Mouse (Mus musculus) limb, embryonic 14.5 days (tissue): ENCODE measurements at regions not wholly inside any gene's neighbourhood (a gene's known extent, or its start where the extent isn't known, plus 50 kb on each side); places are given as distances from the start of the nearest gene placed in this dataset.

ENCODE experiments used
- ATAC-seq: fragments of 200-750 bp; cut with Nextera tagmentation; 2 replicates; pipeline ENCODE4 v1.8.0; 2017; ENCODE audit warnings: low read depth, moderate number of reproducible peaks, moderate TSS enrichment; ENCODE audit not compliant: low FRiP score
- DNase-seq: peaks from one replicate; pipeline ENCODE4 v3.0.0-alpha.2; 2015; ENCODE audit warnings: low spot score
- H3K27ac ChIP-seq: fragments of 300-500 bp; sonication (generic); replicated peaks from 2 replicates; pipeline ENCODE4 v1.5.1; 2014; ENCODE audit warnings: low read depth, mild to moderate bottlenecking, low read length, moderate library complexity, mixed read lengths
- H3K27me3 ChIP-seq: fragments of 300-500 bp; sonication (generic); 2 replicates; pipeline ENCODE4 v1.6.1; 2014; ENCODE audit warnings: low read length, mixed read lengths; ENCODE audit not compliant: control insufficient read depth, insufficient read depth
- H3K36me3 ChIP-seq: fragments of 300-500 bp; sonication (generic); 2 replicates; pipeline ENCODE4 v1.6.1; 2014; ENCODE audit warnings: mild to moderate bottlenecking, low read length, moderate library complexity, mixed read lengths; ENCODE audit not compliant: control insufficient read depth, insufficient read depth
- H3K4me1 ChIP-seq: fragments of 300-500 bp; sonication (generic); 2 replicates; pipeline ENCODE4 v1.6.1; 2014; ENCODE audit warnings: antibody characterized with exemption, low read length, mixed read lengths; ENCODE audit not compliant: control insufficient read depth, insufficient read depth
- H3K4me2 ChIP-seq: fragments of 300-500 bp; sonication (generic); replicated peaks from 2 replicates; pipeline ENCODE4 v1.6.1; 2014; ENCODE audit warnings: low read depth, mild to moderate bottlenecking, low read length, moderate library complexity; ENCODE audit not compliant: severe bottlenecking
- H3K4me3 ChIP-seq: fragments of 300-500 bp; sonication (generic); replicated peaks from 2 replicates; pipeline ENCODE4 v1.5.1; 2014; ENCODE audit warnings: low read length
- H3K9ac ChIP-seq: fragments of 300-500 bp; sonication (generic); 2 replicates; pipeline ENCODE4 v1.6.1; 2014; ENCODE audit warnings: mild to moderate bottlenecking, low read depth, low read length, moderate library complexity; ENCODE audit not compliant: severe bottlenecking
- H3K9me3 ChIP-seq: fragments of 300-500 bp; sonication (generic); 2 replicates; pipeline ENCODE4 v1.6.1; 2016; ENCODE audit warnings: low read length; ENCODE audit not compliant: control insufficient read depth
- POLR2A ChIP-seq: fragments of 200-500 bp; IDR thresholded peaks from 2 replicates; pipeline ENCODE4 v1.8.0; 2012; ENCODE audit warnings: inconsistent platforms, mild to moderate bottlenecking, moderate library complexity, borderline replicate concordance; ENCODE audit not compliant: insufficient read depth, insufficient read length; ENCODE audit errors: extremely low read depth
- WGBS: fragments of 180-500 bp; shearing (Covaris S2); extraction: QIAGEN DNeasy Blood & Tissue Kit; methylation state at CpG from one replicate; pipeline ENCODE4 v1.1.7; 2014; 5-methylcytosine and 5-hydroxymethylcytosine counted together

GRCm38 (mm10) chr6:15501063-15501462 is 219.4 kb upstream of the Mdfic start:
- Histone ChIP-seq H3K9ac (no peak overlapping the region), H3K4me1 (no peaks in the 10 kb centered on the region), H3K27me3 (no peaks in the 10 kb centered on the region), H3K27ac (no peak overlapping the region), H3K36me3 (no peaks in the 10 kb centered on the region), H3K9me3 (no peaks in the 10 kb centered on the region), H3K4me2 (no peak overlapping the region), H3K4me3 (no peak overlapping the region)
- 28% methylated on average over 4 of the region's 4 CpGs for WGBS
- TF ChIP-seq POLR2A = no peak
- no peak for DNase-seq
- ATAC-seq = no peak

- H3K27ac ChIP-seq = no peak overlapping the region
- H3K36me3 ChIP-seq = no peaks in the 10 kb centered on the region
- H3K9me3 ChIP-seq = no peaks in the 10 kb centered on the region
- H3K27me3 ChIP-seq = no peaks in the 10 kb centered on the region
- ATAC-seq = no peak
- WGBS = 66% methylated on average over 2 of the region's 2 CpGs
- no peak overlapping the region for H3K9ac ChIP-seq
- DNase-seq = no peak
- TF ChIP-seq POLR2A = no peak
- H3K4me2 ChIP-seq = no peak overlapping the region
- H3K4me1 ChIP-seq = no peaks in the 10 kb centered on the region
- H3K4me3 ChIP-seq = no peak overlapping the region
Measured at GRCm38 (mm10) chr6:15509314-15509713, 211.1 kb upstream of the Mdfic start.

GRCm38 (mm10) chr6:15537279-15537678 is 183.2 kb upstream of the Mdfic start:
- Histone ChIP-seq H3K4me1 (no peaks in the 10 kb centered on the region), H3K27ac (no peak overlapping the region), H3K9ac (no peak overlapping the region), H3K36me3 (no peaks in the 10 kb centered on the region), H3K4me2 (no peak overlapping the region), H3K4me3 (no peak overlapping the region), H3K9me3 (no peaks in the 10 kb centered on the region), H3K27me3 (no peaks in the 10 kb centered on the region)
- WGBS = 63% methylated on average over 2 of the region's 2 CpGs
- no peak for TF ChIP-seq POLR2A
- ATAC-seq (no peak), DNase-seq (no peak)

DNA sequence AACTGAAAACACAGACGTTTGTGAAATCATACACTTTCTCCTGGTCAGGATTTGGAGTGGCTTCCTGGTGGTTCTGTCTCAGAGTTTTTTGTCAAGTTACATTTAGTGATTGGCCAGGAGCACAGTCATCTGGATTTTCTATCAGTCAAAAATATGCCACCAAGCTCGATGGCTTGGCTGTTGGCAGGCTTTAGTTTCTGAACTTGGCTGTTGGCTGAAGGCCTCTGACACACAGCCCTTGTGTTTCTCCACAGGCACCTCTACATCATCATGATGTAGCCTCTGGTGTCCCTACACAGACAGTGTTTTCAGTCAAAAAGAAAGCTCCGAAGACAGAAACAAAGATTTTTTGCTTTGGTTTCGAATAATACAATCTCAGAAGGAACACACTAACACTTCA is 178.5 kb upstream of the Mdfic start:
- Histone ChIP-seq H3K27me3 (no peaks in the 10 kb centered on the region), H3K27ac (no peak overlapping the region), H3K36me3 (no peaks in the 10 kb centered on the region), H3K4me1 (peaks cover 3% of the 10 kb centered on the region; the same call in 1 of the 2 replicates), H3K9me3 (no peaks in the 10 kb centered on the region), H3K4me3 (no peak overlapping the region), H3K9ac (no peak overlapping the region), H3K4me2 (no peak overlapping the region)
- WGBS = 77% methylated on average over 4 of the region's 4 CpGs
- ATAC-seq = no peak
- DNase-seq = no peak
- no peak for TF ChIP-seq POLR2A

DNA sequence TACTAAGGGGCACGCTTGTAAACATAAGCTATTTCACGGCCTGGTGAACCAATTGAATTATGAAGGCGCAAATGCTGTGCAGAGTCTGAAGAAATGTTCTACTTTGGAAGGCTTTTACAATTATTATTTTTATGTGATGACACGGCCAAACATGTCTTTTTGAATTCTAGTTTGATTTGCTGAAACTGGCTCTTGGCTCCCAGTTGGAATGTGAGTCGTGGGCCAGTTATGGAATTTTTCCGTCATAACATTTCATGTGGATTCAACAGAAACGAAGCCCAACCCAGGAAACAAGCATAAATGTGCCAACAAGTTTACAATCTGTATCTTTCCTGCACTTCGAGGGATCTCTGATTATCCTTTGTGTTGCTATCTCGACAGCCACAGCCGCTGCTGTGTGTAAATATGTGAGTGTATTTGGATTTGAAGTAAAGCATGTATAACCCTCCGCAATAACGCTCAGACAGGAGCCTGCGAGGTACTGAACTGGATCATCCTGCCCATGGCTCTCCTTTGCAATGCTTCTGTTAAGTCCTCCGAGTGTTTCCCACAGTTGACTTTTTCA is 176.9 kb upstream of the Mdfic start:
- peak; percentile 53 for DNase-seq
- Histone ChIP-seq H3K36me3 (no peaks in the 10 kb centered on the region), H3K27me3 (no peaks in the 10 kb centered on the region), H3K4me1 (peaks cover 3% of the 10 kb centered on the region; the same call in 1 of the 2 replicates), H3K4me2 (no peak overlapping the region), H3K9ac (no peak overlapping the region), H3K9me3 (no peaks in the 10 kb centered on the region), H3K27ac (peak overlapping the region; percentile 5; the same call in 1 of the 2 replicates), H3K4me3 (no peak overlapping the region)
- no peak for ATAC-seq
- 71% methylated on average over 14 of the region's 14 CpGs for WGBS
- no peak for TF ChIP-seq POLR2A

DNA sequence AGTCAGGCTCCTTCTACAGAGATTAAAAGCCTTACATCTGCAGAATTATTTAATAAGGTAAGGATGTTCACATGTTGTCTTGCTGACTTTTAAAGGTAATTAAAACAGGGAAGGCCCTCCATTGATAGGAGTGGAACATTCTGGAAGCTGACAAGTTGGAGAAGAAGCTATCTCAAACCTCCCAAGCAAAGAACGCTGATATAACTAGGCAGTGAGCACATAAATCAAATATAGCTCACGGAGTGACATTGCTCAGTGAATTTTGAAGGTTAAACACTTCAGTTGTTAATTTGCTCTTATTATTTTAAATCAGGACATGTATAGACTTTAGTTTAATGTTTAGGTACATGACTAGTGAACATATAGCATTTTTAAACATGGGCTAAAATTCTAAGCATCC is 171.6 kb upstream of the Mdfic start:
- no peaks in the 10 kb centered on the region for H3K27me3 ChIP-seq
- H3K9ac ChIP-seq = no peak overlapping the region
- H3K4me2 ChIP-seq = no peak overlapping the region
- TF ChIP-seq POLR2A = no peak
- no peaks in the 10 kb centered on the region for H3K4me1 ChIP-seq
- H3K27ac ChIP-seq = no peak overlapping the region
- WGBS = 82% methylated on average over 2 of the region's 2 CpGs
- no peaks in the 10 kb centered on the region for H3K36me3 ChIP-seq
- DNase-seq (no peak), ATAC-seq (no peak)
- no peak overlapping the region for H3K4me3 ChIP-seq
- H3K9me3 ChIP-seq = no peaks in the 10 kb centered on the region
